Mouse (Mus musculus) spleen, adult 18-20 months (tissue): ENCODE measurements around the gene Irs2.
A peak's percentile ranks its signal among the peaks of the same experiment; 100 is the strongest.

Experiments used
- DNase-seq, 2 experiments: peaks; one replicate each; pipeline ENCODE4 v3.0.0; 2022; ENCODE audit warnings: mixed read lengths in 2 of 2

Gene Irs2

GRCm38 (mm10) chr8:10980876-10981275, 27.4 kb downstream of the Irs2 start:
- DNase-seq = no peak

DNA sequence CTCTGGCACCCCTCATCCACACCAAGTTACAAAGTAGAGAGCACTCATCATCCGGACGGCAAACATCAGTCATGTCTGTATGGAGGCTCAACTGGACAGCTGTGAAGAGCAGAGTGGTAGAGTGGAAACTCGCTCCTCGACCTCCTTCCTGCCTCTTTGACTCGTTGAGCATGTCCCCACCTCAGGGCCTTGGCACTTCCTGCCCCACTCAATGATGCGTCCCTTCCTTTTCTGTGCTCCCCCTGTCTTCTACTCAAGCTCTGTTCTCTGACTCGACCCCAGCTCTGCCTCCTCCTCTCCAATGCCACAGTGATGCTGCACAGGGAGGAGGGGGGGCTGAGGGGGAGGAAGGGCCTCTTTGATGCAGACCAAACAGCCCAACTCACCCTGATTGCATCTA, 28.3 kb downstream of the Irs2 start:
- peak in 1 of 2 experiments; percentile 33 for DNase-seq

GRCm38 (mm10) chr8:10979196-10979794, 29.0 kb downstream of the Irs2 start:
- DNase-seq = no peak

DNA sequence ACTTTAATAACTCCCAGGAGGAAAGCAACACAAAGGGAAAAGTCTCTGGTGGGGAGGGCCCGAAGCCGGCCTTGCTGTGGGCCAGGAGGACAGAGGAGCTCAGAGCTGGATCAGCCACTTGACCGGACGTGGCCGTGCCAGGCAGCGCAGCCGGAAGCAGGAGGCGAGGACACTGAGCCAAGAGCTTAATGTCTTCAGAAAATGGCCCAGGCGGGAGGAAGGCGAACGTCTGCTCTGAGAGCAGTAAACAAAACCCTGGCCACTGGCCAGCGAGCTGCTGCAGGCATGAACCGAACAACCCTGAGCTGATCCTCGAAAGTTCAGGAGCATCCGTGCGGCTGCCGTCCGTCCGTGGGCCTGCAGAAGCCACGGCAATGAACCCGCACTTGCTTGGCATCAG, 29.9 kb downstream of the Irs2 start:
- DNase-seq = no peak

- DNase-seq = no peak
Measured at GRCm38 (mm10) chr8:10977742-10978376, 30.4 kb downstream of the Irs2 start.

DNA sequence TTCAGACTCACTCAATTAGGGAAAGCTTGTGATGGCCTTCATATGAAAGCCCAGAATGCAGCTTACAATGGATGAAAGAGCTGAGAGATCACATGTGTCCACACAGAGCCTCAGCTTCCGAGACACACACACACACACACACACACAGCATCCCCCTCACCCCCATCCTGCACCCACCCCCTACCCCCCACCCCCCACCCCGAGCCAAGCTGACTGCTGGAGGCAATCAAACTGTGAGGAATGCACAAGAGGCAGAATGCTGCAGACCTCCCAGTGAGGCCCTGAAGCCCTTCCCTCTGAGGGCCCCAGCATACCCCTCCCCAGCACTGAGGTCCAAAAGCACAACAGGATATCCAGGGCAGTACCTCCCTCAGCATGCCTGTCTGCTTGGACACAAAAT, 33.6 kb downstream of the Irs2 start:
- DNase-seq = no peak

DNA sequence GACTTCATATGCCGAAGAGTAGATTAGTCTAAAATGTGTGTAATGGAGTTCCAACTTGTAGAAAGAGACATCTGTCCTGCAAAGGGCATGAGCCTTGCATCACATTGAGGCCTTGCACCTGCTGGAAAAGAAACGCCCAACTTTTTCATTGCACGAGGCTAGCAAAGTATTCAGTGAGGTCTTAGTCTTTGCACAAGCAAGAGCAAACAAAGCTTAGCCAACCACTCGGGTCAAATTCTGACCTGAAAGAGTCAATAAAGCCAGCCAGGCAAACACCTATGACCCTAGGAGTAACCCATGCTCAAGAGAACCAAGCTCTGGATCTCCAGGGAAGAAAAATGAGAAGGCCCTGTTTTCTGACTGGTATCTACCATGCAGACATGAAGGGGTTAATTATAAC, 34.1 kb downstream of the Irs2 start:
- DNase-seq = no peak

DNA sequence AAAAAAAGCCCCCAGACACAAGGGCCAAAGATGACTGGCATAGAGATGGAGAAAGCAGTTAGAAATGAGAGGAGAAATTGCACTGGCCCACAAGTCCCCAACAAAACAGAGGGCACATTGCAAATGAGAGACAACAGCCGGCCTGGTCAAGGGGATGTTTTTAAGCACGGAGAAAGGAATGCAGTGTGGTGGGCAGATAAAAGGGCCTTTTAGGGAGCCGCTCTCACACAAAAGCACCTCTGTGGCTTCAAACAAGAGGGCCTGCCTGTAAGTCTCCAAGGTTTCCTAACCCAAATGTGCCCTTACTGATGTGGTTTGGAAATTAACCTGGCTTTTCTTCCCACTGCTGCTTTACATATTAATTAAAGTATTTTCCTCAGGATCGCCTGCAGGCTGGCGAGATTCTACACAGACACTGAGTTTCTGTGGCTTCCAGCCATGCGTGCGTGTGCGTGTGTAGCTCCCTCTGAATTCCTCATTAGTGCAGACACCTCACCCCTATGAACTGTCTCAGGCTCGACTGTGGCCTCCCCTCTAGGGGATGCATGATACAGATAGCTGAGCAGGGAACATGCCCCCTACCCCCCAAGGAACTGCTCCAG, 35.3 kb downstream of the Irs2 start:
- no peak for DNase-seq

DNA sequence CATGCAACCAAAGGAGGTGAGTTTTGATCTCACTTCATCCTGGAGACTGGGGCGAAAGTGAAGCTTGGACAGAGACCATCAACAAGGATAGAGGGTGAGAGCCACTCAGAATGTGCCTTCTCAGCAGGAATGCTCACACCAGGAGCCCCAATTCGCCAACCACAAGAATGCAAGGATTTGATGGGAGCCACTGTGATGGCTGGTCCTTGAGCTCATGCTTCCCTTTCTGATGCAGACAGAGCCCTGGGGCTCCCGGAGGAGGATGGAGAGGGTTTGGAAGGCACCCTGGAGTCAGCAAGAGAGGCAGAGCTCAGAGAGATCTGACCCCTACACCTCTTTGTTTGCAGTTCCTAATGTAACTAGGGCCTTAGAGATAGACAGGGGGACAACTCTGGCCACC, 36.3 kb downstream of the Irs2 start:
- no peak for DNase-seq

DNA sequence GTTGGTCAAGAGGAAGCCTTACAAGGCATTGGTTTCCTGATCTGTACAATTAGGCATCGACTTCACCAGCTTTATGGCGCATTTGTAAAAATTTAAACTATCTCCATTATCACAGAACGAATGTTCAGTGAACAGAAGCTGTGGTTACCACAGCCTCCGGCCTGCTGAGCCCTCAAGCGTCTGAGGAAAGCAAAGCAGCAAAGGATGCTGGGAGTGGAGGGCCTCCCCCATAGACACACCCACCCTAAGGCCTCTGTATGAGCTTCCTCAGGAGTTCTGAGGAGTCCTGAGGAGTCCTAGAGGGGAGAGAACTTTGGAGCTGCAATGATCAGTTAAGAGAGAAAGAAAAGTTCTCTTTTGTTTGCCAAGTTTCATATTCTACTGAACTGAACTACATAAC, 36.7 kb downstream of the Irs2 start:
- no peak for DNase-seq

DNA sequence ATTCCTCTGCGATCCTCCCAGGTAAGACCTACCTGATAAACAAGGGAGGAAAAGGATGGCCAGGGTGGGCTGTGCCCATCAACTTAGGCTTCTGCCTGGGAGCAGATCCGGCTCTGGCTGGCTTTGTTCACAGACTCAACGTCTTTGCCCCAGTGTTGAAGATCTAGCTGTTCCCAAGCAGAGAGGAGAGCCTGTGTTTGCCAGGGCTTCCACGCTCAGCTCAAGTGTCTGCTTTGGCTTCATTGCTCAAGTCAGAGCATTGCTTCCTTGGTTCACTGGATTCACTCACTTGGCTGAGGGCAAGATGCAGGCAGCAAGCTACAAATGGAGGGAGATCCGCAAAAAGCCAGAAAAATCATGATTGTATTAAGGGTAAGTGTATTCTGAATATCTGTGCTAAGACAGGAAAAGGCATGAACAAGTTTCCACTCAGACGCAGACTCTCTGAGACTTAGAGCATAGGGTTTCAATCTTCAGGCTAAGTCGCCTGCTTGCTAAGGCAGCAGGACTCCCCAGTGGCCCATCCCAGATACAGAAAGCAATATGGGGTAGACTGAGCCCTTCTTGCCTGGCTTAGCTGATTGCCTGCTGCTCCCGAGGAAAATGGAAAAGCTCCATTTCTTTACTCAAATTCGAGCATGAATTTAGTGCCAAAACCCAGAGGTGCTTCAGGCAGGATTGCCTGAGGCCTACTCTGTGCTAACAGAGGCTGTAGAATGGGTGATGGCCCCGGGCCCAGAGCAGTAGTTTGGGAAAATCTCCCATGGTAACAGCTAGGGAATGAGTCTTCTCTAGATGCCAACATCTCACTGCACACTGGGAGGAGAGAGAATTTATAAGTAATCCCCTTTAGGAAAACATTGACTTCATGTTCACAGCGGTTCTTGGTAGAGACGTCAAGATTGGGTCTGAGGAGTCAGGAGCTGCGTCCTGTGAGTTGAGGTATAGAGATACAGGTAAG, 37.5 kb downstream of the Irs2 start:
- DNase-seq = no peak

DNA sequence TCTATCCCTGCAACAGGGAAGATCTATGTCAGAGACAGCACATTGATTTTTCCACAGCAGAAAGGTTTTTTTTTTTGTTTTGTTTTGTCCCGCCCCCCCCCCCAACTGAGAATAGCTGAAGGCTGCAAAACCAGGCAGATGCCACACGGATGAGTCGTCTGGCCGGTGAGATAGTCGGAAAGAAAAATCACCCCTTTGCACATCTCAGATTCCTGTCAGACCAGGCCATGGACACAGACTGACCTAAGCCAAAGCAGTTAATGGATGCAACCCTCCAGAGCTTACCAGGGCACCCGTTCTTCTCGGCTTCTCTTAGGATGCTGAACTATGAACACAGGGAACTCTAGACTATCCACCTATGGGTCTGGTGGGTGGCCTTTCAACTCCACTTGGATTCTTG, 39.6 kb downstream of the Irs2 start:
- no peak for DNase-seq

- DNase-seq = no peak
Measured at GRCm38 (mm10) chr8:10965401-10966117, 42.7 kb downstream of the Irs2 start.

GRCm38 (mm10) chr8:10964511-10965099, 43.7 kb downstream of the Irs2 start:
- DNase-seq = no peak

GRCm38 (mm10) chr8:10961989-10962388, 46.3 kb downstream of the Irs2 start:
- DNase-seq = no peak

- DNase-seq = no peak
Measured at GRCm38 (mm10) chr8:10960277-10960819, 47.9 kb downstream of the Irs2 start.

GRCm38 (mm10) chr8:10957292-10957955, 50.8 kb downstream of the Irs2 start:
- no peak for DNase-seq

GRCm38 (mm10) chr8:10953346-10954053, 54.8 kb downstream of the Irs2 start:
- DNase-seq = peak in 1 of 2 experiments; percentile 13

DNA sequence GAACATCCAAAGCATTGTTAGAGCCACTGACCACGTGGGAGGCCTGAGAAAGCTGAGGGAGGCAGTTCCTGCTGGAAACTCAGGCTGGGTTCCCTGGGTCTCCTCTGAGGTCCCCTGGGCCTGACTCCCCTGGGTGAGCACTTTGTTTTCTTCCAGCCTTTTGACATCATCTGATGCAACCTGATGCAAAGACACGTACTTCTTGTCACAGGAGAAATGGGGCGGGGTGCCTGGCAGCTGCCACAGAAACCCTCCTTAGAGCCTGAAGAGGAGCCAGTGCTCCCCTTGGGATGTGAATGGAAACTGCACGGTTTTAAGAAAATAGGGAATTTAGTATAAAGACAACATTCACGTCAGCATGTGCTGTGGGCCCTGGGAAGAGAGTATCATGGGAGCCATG, 55.6 kb downstream of the Irs2 start:
- DNase-seq = no peak

DNA sequence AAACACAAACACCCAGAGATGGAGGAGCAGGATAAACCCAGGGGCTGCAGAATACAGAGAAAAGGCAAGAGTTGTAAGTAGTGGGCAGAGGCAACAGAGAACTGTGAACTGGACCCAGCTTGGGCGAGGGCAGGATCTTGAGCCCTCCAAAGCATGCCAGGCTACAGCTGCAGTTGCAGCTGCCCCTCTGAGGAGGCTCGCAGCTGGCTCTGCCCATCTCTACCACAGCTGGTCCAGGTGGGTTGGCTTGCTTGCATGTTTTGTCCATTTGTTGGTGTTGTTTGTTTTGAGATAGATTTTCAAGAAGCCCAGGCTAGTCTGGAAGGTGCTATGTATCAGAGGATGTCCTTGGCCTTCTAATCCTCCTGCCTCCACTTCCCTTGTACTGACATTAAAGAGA, 56.0 kb downstream of the Irs2 start:
- no peak for DNase-seq

GRCm38 (mm10) chr8:10951567-10951966, 56.7 kb downstream of the Irs2 start:
- DNase-seq = no peak
